Mouse (Mus musculus): ENCODE measurements around the gene Aftph. TPM values are rescaled to one million over a fixed set of nuclear protein-coding genes. Genes with fewer than 3 reads are reported as not detected.
A peak's percentile ranks its signal among the peaks of the same experiment; 100 is the strongest.

Gene Aftph
- 35.0 and 41.0 TPM in 2 replicates for polyA plus RNA-seq (2012; rRNA removed)

DNA sequence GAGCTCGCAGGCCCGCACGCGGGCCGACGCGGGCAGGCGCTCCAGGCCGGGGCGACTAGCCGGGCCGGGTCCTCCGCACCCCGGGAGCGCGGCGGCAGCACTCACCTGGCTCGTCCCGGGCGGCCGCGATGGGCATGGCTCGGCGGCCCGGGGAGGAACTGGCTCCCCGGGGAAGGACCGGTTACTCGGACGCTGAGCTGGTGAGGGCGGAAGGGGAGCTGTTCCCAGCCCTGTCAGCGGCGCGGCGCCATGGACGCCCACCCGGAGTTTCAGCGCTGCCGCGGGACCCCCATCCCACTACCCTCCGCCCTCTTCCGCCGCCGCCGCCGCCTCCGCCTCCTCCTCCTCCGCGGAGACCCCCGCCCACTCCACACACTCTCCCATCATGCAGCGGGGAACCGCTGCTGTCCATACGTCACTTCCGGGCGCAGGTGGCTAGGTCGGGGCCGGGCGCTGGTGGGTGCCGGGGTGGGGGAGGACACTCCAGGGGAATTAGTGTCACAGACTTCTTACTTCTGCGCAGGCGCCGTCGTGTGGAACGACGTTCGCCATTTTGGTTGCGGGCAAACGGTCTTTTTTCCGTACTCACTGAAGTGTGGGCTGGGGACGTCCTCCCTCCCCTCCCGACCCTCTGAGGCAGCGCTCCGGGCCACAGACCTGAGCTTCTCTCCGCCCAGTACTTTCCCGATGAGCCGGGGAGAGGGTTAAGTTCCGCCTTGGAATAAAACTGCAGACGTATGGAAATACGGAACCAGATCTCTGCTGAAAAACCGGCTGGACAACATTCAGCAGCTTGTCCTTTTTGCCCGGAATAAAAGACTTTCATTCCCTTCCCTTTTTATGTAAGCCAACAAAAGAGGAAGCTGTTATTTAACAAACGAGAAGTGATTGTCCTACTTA lies at the start of gene Aftph:
Aftph (minus strand) TSS at position 389 of the 900 bp plus-strand sequence.
- under 1% methylated on average over 74 of the region's 81 CpGs for WGBS
- TF ChIP-seq CTCF (IDR thresholded peaks at IDR 0.05; ENCODE audit: insufficient read depth, low read length), result no peak
- TF ChIP-seq POLR2A (IDR thresholded peaks at IDR 0.05; ENCODE audit: borderline replicate concordance, extremely low read depth, low read depth, low read length), result peak; percentile 93
- DNase-seq, result peak; percentile 93
- Histone ChIP-seq H3K4me1 (ENCODE audit: control insufficient read depth, insufficient read depth, low read length) (peaks cover 2% of the 10 kb centered on the region; the same call in 1 of the 2 replicates), H3K4me3 (replicated peaks; ENCODE audit: extremely low read depth, low read depth, low read length) (peak within 1 kb of the TSS; percentile 86)

DNA sequence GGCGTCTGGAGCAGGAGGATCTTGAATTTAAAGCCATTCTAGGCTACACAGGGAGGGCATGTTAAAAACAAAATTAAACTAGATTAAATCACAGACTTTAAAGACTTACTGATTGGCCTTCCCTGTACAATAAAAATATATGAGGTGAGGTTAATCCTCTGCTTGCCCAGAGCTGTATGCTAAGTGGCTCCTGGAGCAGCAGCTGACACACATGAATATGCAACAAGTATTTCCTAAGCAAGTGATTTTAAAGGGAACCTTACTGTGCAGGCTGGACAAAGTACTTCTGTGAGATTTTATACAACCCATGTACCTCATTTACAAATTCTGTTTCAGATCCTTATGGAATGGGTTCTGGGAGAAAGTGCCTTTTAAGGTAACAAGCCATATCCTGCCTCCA lies 47.6 kb upstream of the Aftph start:
- H3K4me1 ChIP-seq (ENCODE audit: control insufficient read depth, insufficient read depth, low read length), result no peaks in the 10 kb centered on the region
- 76% methylated on average over 1 of the region's 1 CpGs for WGBS

DNA sequence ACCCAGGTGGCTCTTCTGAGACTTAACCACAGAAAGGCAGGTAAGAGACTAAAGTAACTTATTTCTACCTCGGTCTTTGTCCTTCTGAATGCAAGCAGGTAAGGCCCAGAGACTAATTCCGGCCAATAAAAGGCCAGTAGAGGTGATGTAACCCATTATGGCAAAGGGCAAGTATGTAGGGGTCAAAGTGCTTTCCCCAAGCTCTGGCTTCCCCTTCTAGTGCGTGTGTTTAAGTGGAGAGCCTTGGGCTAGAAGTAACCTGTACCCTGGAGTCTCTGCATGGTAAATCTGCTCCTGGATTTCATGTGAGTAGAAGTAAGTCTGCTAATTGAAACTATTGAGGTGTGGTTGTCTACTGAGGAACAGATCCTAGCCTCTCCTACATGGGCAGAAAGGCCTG lies 46.7 kb upstream of the Aftph start:
- 79% methylated on average over 3 of the region's 3 CpGs for WGBS
- H3K4me3 ChIP-seq (replicated peaks; ENCODE audit: extremely low read depth, low read depth, low read length), result no peak overlapping the region
- TF ChIP-seq POLR2A (IDR thresholded peaks at IDR 0.05; ENCODE audit: borderline replicate concordance, extremely low read depth, low read depth, low read length) (no peak), CTCF (IDR thresholded peaks at IDR 0.05; ENCODE audit: insufficient read depth, low read length) (no peak)
- no peaks in the 10 kb centered on the region for H3K4me1 ChIP-seq (ENCODE audit: control insufficient read depth, insufficient read depth, low read length)
- DNase-seq, result no peak

More for the DNA sequence above, 47.6 kb upstream of the Aftph start:
- H3K4me3 ChIP-seq (replicated peaks; ENCODE audit: extremely low read depth, low read depth, low read length), result no peak overlapping the region
- DNase-seq, result no peak
- TF ChIP-seq CTCF (IDR thresholded peaks at IDR 0.05; ENCODE audit: insufficient read depth, low read length), result no peak
- TF ChIP-seq POLR2A (IDR thresholded peaks at IDR 0.05; ENCODE audit: borderline replicate concordance, extremely low read depth, low read depth, low read length), result no peak

- H3K4me3 ChIP-seq (replicated peaks; ENCODE audit: extremely low read depth, low read depth, low read length), result no peak overlapping the region
- TF ChIP-seq CTCF (IDR thresholded peaks at IDR 0.05; ENCODE audit: insufficient read depth, low read length) (no peak), POLR2A (IDR thresholded peaks at IDR 0.05; ENCODE audit: borderline replicate concordance, extremely low read depth, low read depth, low read length) (no peak)
- DNase-seq, result no peak
- no peaks in the 10 kb centered on the region for H3K4me1 ChIP-seq (ENCODE audit: control insufficient read depth, insufficient read depth, low read length)
- WGBS, result 73% methylated on average over 2 of the region's 2 CpGs
These were observed 44.8 kb upstream of the Aftph start for GRCm38 (mm10) chr11:20786191-20786590.

DNA sequence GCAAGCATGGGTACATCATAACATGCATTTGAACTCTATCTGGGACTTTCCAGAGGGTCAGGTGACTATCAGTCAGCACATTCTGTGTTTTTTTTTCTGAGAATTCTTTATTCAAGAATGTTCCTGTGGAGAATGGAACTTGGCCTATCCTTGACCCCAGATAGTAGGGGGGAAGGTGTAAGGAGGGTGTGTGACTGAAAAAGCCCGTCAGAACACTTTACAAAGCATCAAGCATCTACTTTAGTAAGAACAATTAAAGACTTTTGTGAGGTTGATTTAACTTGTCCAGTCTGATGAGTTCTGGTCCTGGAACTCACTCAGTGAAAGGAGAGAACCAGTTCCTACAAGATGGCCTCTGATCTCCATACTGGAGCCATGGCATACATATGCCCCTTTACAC lies 43.8 kb upstream of the Aftph start:
- 67% methylated on average over 1 of the region's 1 CpGs for WGBS

GRCm38 (mm10) chr11:20784776-20785175 lies 43.4 kb upstream of the Aftph start:
- 82% methylated on average over 6 of the region's 6 CpGs for WGBS
- TF ChIP-seq CTCF (IDR thresholded peaks at IDR 0.05; ENCODE audit: insufficient read depth, low read length) (no peak), POLR2A (IDR thresholded peaks at IDR 0.05; ENCODE audit: borderline replicate concordance, extremely low read depth, low read depth, low read length) (no peak)

More for the DNA sequence above, 43.8 kb upstream of the Aftph start:
- H3K4me3 ChIP-seq (replicated peaks; ENCODE audit: extremely low read depth, low read depth, low read length), result no peak overlapping the region
- TF ChIP-seq CTCF (IDR thresholded peaks at IDR 0.05; ENCODE audit: insufficient read depth, low read length), result no peak
- no peak for TF ChIP-seq POLR2A (IDR thresholded peaks at IDR 0.05; ENCODE audit: borderline replicate concordance, extremely low read depth, low read depth, low read length)
- no peak for DNase-seq
- no peaks in the 10 kb centered on the region for H3K4me1 ChIP-seq (ENCODE audit: control insufficient read depth, insufficient read depth, low read length)

DNA sequence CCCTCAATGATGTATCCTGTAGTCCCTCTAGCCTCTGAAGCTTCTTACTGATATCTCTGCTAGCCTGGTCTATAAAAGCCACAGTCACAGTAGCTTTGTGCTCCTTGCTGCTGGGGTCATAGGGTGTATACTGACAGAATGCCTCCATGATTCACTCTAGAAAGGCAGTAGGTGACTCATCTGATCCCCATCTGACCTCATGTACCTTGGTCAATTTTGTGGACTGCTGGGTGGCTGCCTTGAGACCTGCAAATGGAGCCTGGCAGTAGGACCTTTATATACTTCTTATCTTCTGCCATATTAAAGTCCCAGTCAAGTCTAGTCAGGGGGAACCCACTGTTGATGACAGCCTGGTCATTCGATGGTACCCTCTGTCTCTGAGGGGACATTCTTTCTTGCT lies 42.1 kb upstream of the Aftph start:
- TF ChIP-seq CTCF (IDR thresholded peaks at IDR 0.05; ENCODE audit: insufficient read depth, low read length), result no peak
- no peak for TF ChIP-seq POLR2A (IDR thresholded peaks at IDR 0.05; ENCODE audit: borderline replicate concordance, extremely low read depth, low read depth, low read length)
- no peaks in the 10 kb centered on the region for H3K4me1 ChIP-seq (ENCODE audit: control insufficient read depth, insufficient read depth, low read length)
- no peak overlapping the region for H3K4me3 ChIP-seq (replicated peaks; ENCODE audit: extremely low read depth, low read depth, low read length)
- no peak for DNase-seq
- 83% methylated on average over 1 of the region's 1 CpGs for WGBS

More at GRCm38 (mm10) chr11:20784776-20785175, 43.4 kb upstream of the Aftph start:
- no peaks in the 10 kb centered on the region for H3K4me1 ChIP-seq (ENCODE audit: control insufficient read depth, insufficient read depth, low read length)
- DNase-seq, result no peak
- H3K4me3 ChIP-seq (replicated peaks; ENCODE audit: extremely low read depth, low read depth, low read length), result no peak overlapping the region

- DNase-seq, result no peak
- 61% methylated on average over 2 of the region's 2 CpGs for WGBS
- no peak overlapping the region for H3K4me3 ChIP-seq (replicated peaks; ENCODE audit: extremely low read depth, low read depth, low read length)
- TF ChIP-seq CTCF (IDR thresholded peaks at IDR 0.05; ENCODE audit: insufficient read depth, low read length) (no peak), POLR2A (IDR thresholded peaks at IDR 0.05; ENCODE audit: borderline replicate concordance, extremely low read depth, low read depth, low read length) (no peak)
- no peaks in the 10 kb centered on the region for H3K4me1 ChIP-seq (ENCODE audit: control insufficient read depth, insufficient read depth, low read length)
These were observed 41.2 kb upstream of the Aftph start for GRCm38 (mm10) chr11:20782620-20783019.

- Histone ChIP-seq H3K4me1 (ENCODE audit: control insufficient read depth, insufficient read depth, low read length) (no peaks in the 10 kb centered on the region), H3K4me3 (replicated peaks; ENCODE audit: extremely low read depth, low read depth, low read length) (no peak overlapping the region)
- DNase-seq, result no peak
- TF ChIP-seq CTCF (IDR thresholded peaks at IDR 0.05; ENCODE audit: insufficient read depth, low read length) (no peak), POLR2A (IDR thresholded peaks at IDR 0.05; ENCODE audit: borderline replicate concordance, extremely low read depth, low read depth, low read length) (no peak)
- 81% methylated on average over 4 of the region's 4 CpGs for WGBS
These were observed 38.9 kb upstream of the Aftph start for GRCm38 (mm10) chr11:20780312-20780711.
